17 mouse cellular contexts compared by ENCODE assay signal in genomic region chr1:181381410-181382010, GRCm38 (mm10). TPM values are rescaled to one million over a fixed set of nuclear protein-coding genes. Genes with fewer than 3 reads are reported as not detected.
DNase-seq lines count a peak whose midpoint lies in the region; ATAC-seq and TF ChIP-seq lines count a peak whose summit lies in the region.
"Had no signal": no experiment of that assay in that cellular context is flagged by ENCODE, and none has a peak within 500 bp of the region (broad histone marks: within the 10 kb centered on the region; RNA-seq: fewer than 3 reads in every experiment).

No protein-coding gene starts in this region.

- H3K4me2 ChIP-seq in forebrain, postnatal 0 days (ENCODE audit: low read depth), result no peak overlapping the region
- H3K4me2 ChIP-seq: heart, embryonic 15.5 days; kidney, embryonic 15.5 days; limb, embryonic 13.5 days had no signal

- DNase-seq in layer of hippocampus, adult 11-12 months (ENCODE audit: low spot score), result peak; percentile 75
- no peak for DNase-seq in layer of hippocampus, postnatal 10 days (ENCODE audit: low spot score in 2 of 2)
- DNase-seq in forebrain, postnatal 0 days, result peak; percentile 66
- peak; percentile 69 to 77 for DNase-seq in layer of hippocampus, adult 8-10 months (ENCODE audit: low spot score in 2 of 2)
- peak; percentile 70 to 80 for DNase-seq in left cerebral cortex, postnatal 36 days (ENCODE audit: low spot score in 2 of 2)
- DNase-seq in embryo, embryonic 10.5 days (ENCODE audit: low spot score), result no peak
- DNase-seq in lung, adult 18-20 months, result no peak
- DNase-seq: cerebellum, adult 8-10 months; lung, adult 2 months had no signal

- no peaks in the 10 kb centered on the region for H3K27me3 ChIP-seq in forebrain, postnatal 0 days (ENCODE audit: insufficient read depth, low read length)

- peaks cover 9% of the 10 kb centered on the region; the same call in 1 of the 2 replicates for H3K4me1 ChIP-seq in forebrain, postnatal 0 days (ENCODE audit: insufficient read depth)
- H3K4me1 ChIP-seq: heart, embryonic 15.5 days had no signal

- peak; percentile 79 for ATAC-seq in forebrain, postnatal 0 days
- ATAC-seq in megakaryocyte progenitor cell, adult 5-6 weeks (replicated peaks; ENCODE audit: poor library complexity), result no peak
- ATAC-seq: hindbrain, postnatal 0 days had no signal

- no peaks in the 10 kb centered on the region for H3K9me3 ChIP-seq in forebrain, postnatal 0 days (ENCODE audit: low read length)
- H3K9me3 ChIP-seq: heart, embryonic 15.5 days; kidney, embryonic 15.5 days; limb, embryonic 13.5 days had no signal

- H3K4me3 ChIP-seq in forebrain, postnatal 0 days (ENCODE audit: low read depth, low read length), result no peak overlapping the region
- H3K4me3 ChIP-seq: heart, embryonic 15.5 days; kidney, embryonic 15.5 days; limb, embryonic 13.5 days; megakaryocyte, embryonic 14.5 days had no signal

- WGBS in forebrain, postnatal 0 days, result 41% methylated on average over 12 of the region's 12 CpGs

- intact Hi-C loops in left cerebral cortex, postnatal 36 days (cut with DNase I), result loop anchor here (5.0 kb wide), 2 partner anchors 66 to 81 kb away; no protein-coding TSS in a partner anchor

- no peak for TF ChIP-seq CTCF in forebrain, postnatal 0 days (IDR thresholded peaks at IDR 0.05; ENCODE audit: low read depth)

- H3K27ac ChIP-seq in forebrain, postnatal 0 days (ENCODE audit: low read depth, low read length), result peak overlapping the region; percentile 60; the same call in 1 of the 2 replicates
- H3K27ac ChIP-seq: heart, embryonic 15.5 days; hindbrain, postnatal 0 days; kidney, embryonic 15.5 days; limb, embryonic 13.5 days had no signal

- no peak overlapping the region for H3K9ac ChIP-seq in forebrain, postnatal 0 days
- H3K9ac ChIP-seq: heart, embryonic 15.5 days; kidney, embryonic 15.5 days; limb, embryonic 13.5 days had no signal

- no peaks in the 10 kb centered on the region for H3K36me3 ChIP-seq in forebrain, postnatal 0 days (ENCODE audit: insufficient read depth)
- H3K36me3 ChIP-seq: heart, embryonic 15.5 days; kidney, embryonic 15.5 days; limb, embryonic 13.5 days had no signal

RNA-seq across cellular contexts. Expression of gene Cnih3, which starts 29.1 kb away (rescaled TPM):
- total RNA-seq in layer of hippocampus, postnatal 10 days (2021), result 10 to 100 TPM; 48.3 to 56.1 TPM
- 62.4 and 80.8 TPM in 2 replicates for total RNA-seq in forebrain, postnatal 0 days (2014; rRNA removed)
- polyA plus RNA-seq in forebrain, postnatal 0 days (2015; fragmentation: Nextera tagmentation; extraction: Ambion mirVana), result 31.1 and 49.3 TPM in 2 replicates
- total RNA-seq in layer of hippocampus, adult 8-10 months (2022), result 10 to 100 TPM; 53.8 to 68.4 (median 59.4) TPM
- 10 to 100 TPM; 78.5 to 81.5 TPM for total RNA-seq in left cerebral cortex, postnatal 36 days (2021)
- not detected in 2 replicates for total RNA-seq in megakaryocyte progenitor cell, adult 5-6 weeks (2015)
- not detected in 2 replicates for total RNA-seq in megakaryocyte progenitor cell, adult 5-6 weeks (2017)
- total RNA-seq: granulocyte monocyte progenitor cell, adult 5-6 weeks; MEL had no signal

Comparison
In these comparisons a context has a peak if more than half of its experiments do, and no peak if none do; other contexts are left out.
1. DNase-seq: peak in layer of hippocampus, adult 11-12 months (single experiment), forebrain, postnatal 0 days (single experiment), layer of hippocampus, adult 8-10 months (2 of 2) and left cerebral cortex, postnatal 36 days (2 of 2); none in layer of hippocampus, postnatal 10 days (0 of 2), embryo, embryonic 10.5 days (single experiment) and lung, adult 18-20 months (0 of 2).
2. RNA of gene Cnih3, which starts 29.1 kb away (total RNA-seq): 78.5 to 81.5 TPM in left cerebral cortex, postnatal 36 days, 62.4 to 80.8 TPM in forebrain, postnatal 0 days, 53.8 to 68.4 TPM in layer of hippocampus, adult 8-10 months and 48.3 to 56.1 TPM in layer of hippocampus, postnatal 10 days; not detected in megakaryocyte progenitor cell, adult 5-6 weeks; every median in the first group is over 10 times any median in the second.